Mouse (Mus musculus) MEL (cell line): ENCODE measurements around the gene Itpr1. TPM values are rescaled to one million over a fixed set of nuclear protein-coding genes. Genes with fewer than 3 reads are reported as not detected.

Experiments used
- DNase-seq: peaks from one replicate; pipeline ENCODE4 v3.0.0; 2011; ENCODE audit warnings: low read depth, low spot score
- H3K27ac ChIP-seq: 2 replicates; pipeline ENCODE4 v1.5.1; 2012; ENCODE audit warnings: low read depth, mild to moderate bottlenecking, control low read depth, low read length, moderate library complexity; ENCODE audit not compliant: control insufficient read depth
- H3K27me3 ChIP-seq, 2 experiments: fragments of 150-350 bp in 1 of 2; sonication (generic) in 1 of 2; 2 replicates each; pipeline ENCODE4 v1.6.1; 2012; ENCODE audit warnings: low read length in 2 of 2, mild to moderate bottlenecking in 2 of 2, improper control_type of control experiment in 1 of 2, moderate library complexity in 1 of 2; ENCODE audit not compliant: insufficient read depth in 2 of 2, control insufficient read depth in 1 of 2
- H3K36me3 ChIP-seq, 2 experiments: 2 replicates each; pipeline ENCODE4 v1.6.1; 2012 to 2014; ENCODE audit warnings: low read length in 2 of 2, improper control_type of control experiment in 1 of 2, inconsistent platforms in 1 of 2, mild to moderate bottlenecking in 1 of 2; ENCODE audit not compliant: insufficient read depth in 2 of 2, control insufficient read depth in 1 of 2
- H3K4me1 ChIP-seq, 2 experiments: fragments of 150-350 bp in 1 of 2; sonication (generic) in 1 of 2; 2 replicates each; pipeline ENCODE4 v1.6.1; 2012; ENCODE audit warnings: low read length in 2 of 2, improper control_type of control experiment in 1 of 2, mild to moderate bottlenecking in 1 of 2; ENCODE audit not compliant: insufficient read depth in 2 of 2, control insufficient read depth in 1 of 2
- H3K4me3 ChIP-seq, 2 experiments: fragments of 150-350 bp in 1 of 2; sonication (generic) in 1 of 2; 2 replicates each; pipeline ENCODE4 v1.5.1; 2012; ENCODE audit warnings: low read depth in 2 of 2, low read length in 2 of 2, mild to moderate bottlenecking in 2 of 2, moderate library complexity in 2 of 2, control low read depth in 1 of 2, improper control_type of control experiment in 1 of 2; ENCODE audit not compliant: control insufficient read depth in 1 of 2, insufficient read depth in 1 of 2
- H3K79me2 ChIP-seq: 2 replicates; pipeline ENCODE4 v1.6.1; 2012; ENCODE audit warnings: mild to moderate bottlenecking, low read length, moderate library complexity; ENCODE audit not compliant: control insufficient read depth, poor library complexity, insufficient read depth
- H3K9ac ChIP-seq: 2 replicates; pipeline ENCODE4 v1.6.1; 2012; ENCODE audit warnings: low read depth, mild to moderate bottlenecking, control low read depth, low read length, moderate library complexity; ENCODE audit not compliant: control insufficient read depth, poor library complexity, severe bottlenecking
- H3K9me3 ChIP-seq: fragments of 150-350 bp; sonication (generic); replicated peaks from 2 replicates; pipeline ENCODE4 v1.6.1; 2012; ENCODE audit warnings: mild to moderate bottlenecking, low read length, improper control_type of control experiment, moderate library complexity; ENCODE audit not compliant: insufficient read depth
- BHLHE40 ChIP-seq: IDR thresholded peaks from 2 replicates; pipeline ENCODE4 v1.6.1; 2012; ENCODE audit warnings: low read depth, mild to moderate bottlenecking, inconsistent platforms, low read length, improper control_type of control experiment, borderline replicate concordance
- CHD1 ChIP-seq: IDR thresholded peaks from 2 replicates; pipeline ENCODE4 v1.6.1; 2012; ENCODE audit warnings: low read depth, mild to moderate bottlenecking, inconsistent platforms, low read length, improper control_type of control experiment
- CHD2 ChIP-seq: IDR thresholded peaks from 2 replicates; pipeline ENCODE4 v1.6.1; 2011; ENCODE audit warnings: low read length, improper control_type of control experiment
- CTCF ChIP-seq, 3 experiments: IDR thresholded peaks in 2 of 3; conservative IDR thresholded peaks in 1 of 3; 2 replicates each; pipeline ENCODE4 v1.5.1; 2011 to 2012; ENCODE audit warnings: low read length in 3 of 3, low read depth in 2 of 3, mild to moderate bottlenecking in 2 of 3, improper control_type of control experiment in 1 of 3, inconsistent platforms in 1 of 3, mixed read lengths in 1 of 3, moderate library complexity in 1 of 3; ENCODE audit not compliant: control insufficient read depth in 1 of 3, insufficient read depth in 1 of 3, poor library complexity in 1 of 3, severe bottlenecking in 1 of 3
- E2F4 ChIP-seq: IDR thresholded peaks from 2 replicates; pipeline ENCODE4 v1.6.1; 2011; ENCODE audit warnings: low read depth, low read length, improper control_type of control experiment, borderline replicate concordance
- GATA1 ChIP-seq: IDR thresholded peaks from 2 replicates; pipeline ENCODE4 v1.6.1; 2011; ENCODE audit warnings: low read depth, low read length, improper control_type of control experiment
- JUND ChIP-seq: IDR thresholded peaks from 2 replicates; pipeline ENCODE4 v1.6.1; 2011; ENCODE audit warnings: low read depth, mild to moderate bottlenecking, improper control_type of control experiment, low read length
- KAT2A ChIP-seq: conservative IDR thresholded peaks from 2 replicates; pipeline ENCODE4 v1.6.1; 2012; ENCODE audit warnings: low read depth, low read length, improper control_type of control experiment, inconsistent platforms
- MAFK ChIP-seq: IDR thresholded peaks from 2 replicates; pipeline ENCODE4 v1.6.1; 2011; ENCODE audit warnings: low read depth, mild to moderate bottlenecking, low read length, improper control_type of control experiment, borderline replicate concordance
- MAX ChIP-seq: IDR thresholded peaks from 2 replicates; pipeline ENCODE4 v1.6.1; 2011; ENCODE audit warnings: low read length, improper control_type of control experiment
- MAZ ChIP-seq: IDR thresholded peaks from 2 replicates; pipeline ENCODE4 v1.6.1; 2012; ENCODE audit warnings: low read depth, mild to moderate bottlenecking, inconsistent platforms, low read length, improper control_type of control experiment
- MXI1 ChIP-seq: IDR thresholded peaks from 2 replicates; pipeline ENCODE4 v1.6.1; 2011; ENCODE audit warnings: mild to moderate bottlenecking, low read depth, low read length, improper control_type of control experiment
- MYB ChIP-seq: IDR thresholded peaks from 2 replicates; pipeline ENCODE4 v1.6.1; 2011; ENCODE audit warnings: mild to moderate bottlenecking, low read depth, low read length, improper control_type of control experiment
- MYC ChIP-seq: IDR thresholded peaks from 2 replicates; pipeline ENCODE4 v1.6.1; 2011; ENCODE audit warnings: low read depth, mild to moderate bottlenecking, low read length, improper control_type of control experiment, moderate library complexity
- NRF1 ChIP-seq: IDR thresholded peaks from 2 replicates; pipeline ENCODE4 v1.6.1; 2014; ENCODE audit warnings: low read depth, mild to moderate bottlenecking, inconsistent platforms, low read length, improper control_type of control experiment, moderate library complexity; ENCODE audit not compliant: poor library complexity, insufficient read depth, severe bottlenecking
- POLR2A ChIP-seq, 2 experiments: IDR thresholded peaks; 2 replicates each; pipeline ENCODE4 v1.6.1; 2011 to 2012; ENCODE audit warnings: low read length in 2 of 2, mild to moderate bottlenecking in 2 of 2, control low read depth in 1 of 2, improper control_type of control experiment in 1 of 2, low read depth in 1 of 2, moderate library complexity in 1 of 2; ENCODE audit not compliant: control insufficient read depth in 1 of 2, insufficient read depth in 1 of 2, poor library complexity in 1 of 2
- POLR2AphosphoS2 ChIP-seq: IDR thresholded peaks from 2 replicates; pipeline ENCODE4 v1.6.1; 2011; ENCODE audit warnings: low read length, improper control_type of control experiment
- TAL1 ChIP-seq: IDR thresholded peaks from 2 replicates; pipeline ENCODE4 v1.6.1; 2012; ENCODE audit warnings: mild to moderate bottlenecking, inconsistent platforms, low read length, moderate library complexity, mixed read lengths
- TBP ChIP-seq: IDR thresholded peaks from 2 replicates; pipeline ENCODE4 v1.8.0; 2011; ENCODE audit warnings: low read depth, low read length, improper control_type of control experiment
- UBTF ChIP-seq: IDR thresholded peaks from 2 replicates; pipeline ENCODE4 v1.6.1; 2012; ENCODE audit warnings: low read depth, mild to moderate bottlenecking, inconsistent platforms, low read length, improper control_type of control experiment, moderate library complexity, borderline replicate concordance; ENCODE audit not compliant: insufficient read depth
- ZC3H11A ChIP-seq: IDR thresholded peaks from 2 replicates; pipeline ENCODE4 v1.6.1; 2012; ENCODE audit warnings: low read depth, mild to moderate bottlenecking, inconsistent platforms, low read length, improper control_type of control experiment
- ZKSCAN1 ChIP-seq: IDR thresholded peaks from 2 replicates; pipeline ENCODE4 v1.6.1; 2012; ENCODE audit warnings: low read depth, mild to moderate bottlenecking, inconsistent platforms, low read length, improper control_type of control experiment, moderate library complexity
- ZMIZ1 ChIP-seq: IDR thresholded peaks from 2 replicates; pipeline ENCODE4 v1.6.1; 2012; ENCODE audit warnings: low read depth, mild to moderate bottlenecking, inconsistent platforms, low read length, improper control_type of control experiment, moderate library complexity
- ZNF384 ChIP-seq: IDR thresholded peaks from 2 replicates; pipeline ENCODE4 v1.6.1; 2012; ENCODE audit warnings: low read depth, mild to moderate bottlenecking, inconsistent platforms, low read length, improper control_type of control experiment
- polyA plus RNA-seq, 2 experiments: library from polyadenylated mRNA; stranded (reverse) in 1 of 2; unstranded in 1 of 2; fragments of >175 nt in 1 of 2; fragments of >200 nt in 1 of 2; gene quantifications; 2 replicates each; pipeline versions ENCODE4 v1.2.1 to v1.2.4; 2012; ENCODE audit warnings: low replicate concordance in 2 of 2, low read depth in 1 of 2; ENCODE audit not compliant: insufficient read length in 2 of 2, insufficient read depth in 1 of 2, missing spikeins in 1 of 2
- total RNA-seq: library from RNA; depleted of rRNA; stranded (reverse); fragments of 300-350 nt; gene quantifications from 2 replicates; pipeline ENCODE4 v1.2.3, GENCODE M21; 2012

Itpr1 gene
- total and polyA plus RNA-seq, 3 experiments = 15.6 to 19.0 TPM; not detected in 1

- TF ChIP-seq TBP (no peak), CHD1 (no peak), MAZ (no peak), E2F4 (no peak), CHD2 (no peak), POLR2AphosphoS2 (no peak), JUND (no peak), MYB (no peak), MAFK (no peak), ZNF384 (no peak), CTCF (IDR thresholded peaks at IDR 0.05 in 2 of 3, conservative IDR thresholded peaks at IDR 0.05 in 1 of 3; ENCODE audit: control insufficient read depth in 1 of 3, insufficient read depth in 1 of 3, low read depth in 2 of 3, low read length in 3 of 3, poor library complexity in 1 of 3, severe bottlenecking in 1 of 3) (no peak), UBTF (no peak), MYC (no peak), ZMIZ1 (no peak), KAT2A (no peak), BHLHE40 (no peak), ZC3H11A (no peak), MAX (no peak)
- Histone ChIP-seq H3K27me3 (no peaks in the 10 kb centered on the region), H3K9me3 (no peaks in the 10 kb centered on the region), H3K36me3 (peaks cover 0 to 11% of the 10 kb centered on the region in 2 experiments; a peak in 3 of 4 replicates), H3K9ac (no peak overlapping the region), H3K79me2 (peaks cover 13% of the 10 kb centered on the region), H3K4me3 (no peak overlapping the region), H3K4me1 (peaks cover 0 to 3% of the 10 kb centered on the region in 2 experiments; a peak in 1 of 4 replicates), H3K27ac (no peak overlapping the region)
- no peak for DNase-seq
These were observed 5.1 kb downstream of the Itpr1 start for GRCm38 (mm10) chr6:108217987-108218386.

- Histone ChIP-seq H3K9me3 (no peaks in the 10 kb centered on the region), H3K27ac (no peak overlapping the region), H3K79me2 (peaks cover 2% of the 10 kb centered on the region; the same call in 1 of the 2 replicates), H3K4me1 (no peaks in the 10 kb centered on the region), H3K27me3 (no peaks in the 10 kb centered on the region), H3K4me3 (no peak overlapping the region), H3K9ac (no peak overlapping the region), H3K36me3 (no peaks in the 10 kb centered on the region; a peak in 2 of 4 replicates)
- no peak for TF ChIP-seq GATA1
- no peak for TF ChIP-seq BHLHE40
- TF ChIP-seq MAX = no peak
- no peak for TF ChIP-seq UBTF
- TF ChIP-seq POLR2A (IDR thresholded peaks at IDR 0.05; ENCODE audit: control insufficient read depth in 1 of 2, insufficient read depth in 1 of 2, low read depth in 1 of 2, low read length in 2 of 2, poor library complexity in 1 of 2) = no peak
- no peak for TF ChIP-seq CTCF (IDR thresholded peaks at IDR 0.05 in 2 of 3, conservative IDR thresholded peaks at IDR 0.05 in 1 of 3; ENCODE audit: control insufficient read depth in 1 of 3, insufficient read depth in 1 of 3, low read depth in 2 of 3, low read length in 3 of 3, poor library complexity in 1 of 3, severe bottlenecking in 1 of 3)
- no peak for TF ChIP-seq ZKSCAN1
- no peak for TF ChIP-seq E2F4
- no peak for TF ChIP-seq MXI1
- TF ChIP-seq MAFK = no peak
- no peak for TF ChIP-seq TAL1
- no peak for TF ChIP-seq CHD2
- TF ChIP-seq POLR2AphosphoS2 = no peak
- no peak for TF ChIP-seq NRF1
- DNase-seq = no peak
These were observed 9.5 kb downstream of the Itpr1 start for GRCm38 (mm10) chr6:108222435-108222834.
